Mouse (Mus musculus) olfactory bulb, adult 2 months (tissue): Measurements from ENCODE around the gene Prr3. TPM values are rescaled to one million over a fixed set of nuclear protein-coding genes. Genes with fewer than 3 reads are reported as not detected.

Experiments used
- H3K27ac ChIP-seq: fragments of 200-500 bp; 2 replicates; pipeline ENCODE4 v1.5.1; 2012; ENCODE audit warnings: low read depth, low read length; ENCODE audit not compliant: insufficient read depth
- H3K4me1 ChIP-seq: fragments of 200-500 bp; 2 replicates; pipeline ENCODE4 v1.6.1; 2012; ENCODE audit warnings: low read length; ENCODE audit not compliant: control insufficient read depth, insufficient read depth
- H3K4me3 ChIP-seq: fragments of 200-500 bp; 2 replicates; pipeline ENCODE4 v1.5.1; 2012; ENCODE audit warnings: mild to moderate bottlenecking, low read depth, low read length, moderate library complexity; ENCODE audit not compliant: insufficient read depth
- CTCF ChIP-seq: fragments of 200-500 bp; IDR thresholded peaks from 2 replicates; pipeline ENCODE4 v1.5.1; 2012; ENCODE audit warnings: low read depth, mild to moderate bottlenecking, low read length, moderate library complexity; ENCODE audit not compliant: insufficient read depth
- POLR2A ChIP-seq: fragments of 200-500 bp; IDR thresholded peaks from 2 replicates; pipeline ENCODE4 v1.6.1; 2012; ENCODE audit warnings: mild to moderate bottlenecking, low read depth, low read length, moderate library complexity; ENCODE audit not compliant: insufficient read depth
- WGBS: fragments of 180-500 bp; shearing (Covaris S2); methylation state at CpG from one replicate; pipeline ENCODE4 v1.1.7; 2018; 5-methylcytosine and 5-hydroxymethylcytosine counted together
- polyA plus RNA-seq: library from polyadenylated mRNA; stranded (reverse); fragments of >200 nt; gene quantifications from 2 replicates; pipeline ENCODE4 v1.2.4, GENCODE M21; 2012; ENCODE audit warnings: low replicate concordance; ENCODE audit not compliant: missing spikeins, insufficient read depth, insufficient read length

The Prr3 gene
- polyA plus RNA-seq, 1 experiment = not detected

- Histone ChIP-seq H3K4me1 (peaks cover 7% of the 10 kb centered on the region), H3K27ac (no peak overlapping the region; the same call in 1 of the 2 replicates), H3K4me3 (no peak overlapping the region)
- 88% methylated on average over 4 of the region's 4 CpGs for WGBS
- TF ChIP-seq POLR2A = no peak
- TF ChIP-seq CTCF = no peak
Measured at GRCm38 (mm10) chr17:35923281-35923680, 56.8 kb downstream of the Prr3 start.

- H3K27ac ChIP-seq = no peak overlapping the region
- no peak for TF ChIP-seq POLR2A
- peaks cover 7% of the 10 kb centered on the region for H3K4me1 ChIP-seq
- WGBS = 41% methylated on average over 3 of the region's 3 CpGs
- H3K4me3 ChIP-seq = no peak overlapping the region
Measured at GRCm38 (mm10) chr17:35922566-35922965, 57.5 kb downstream of the Prr3 start.

Other genes starting within 250 kb of the Prr3 start
- not detected in 2 replicates for gene Ier3, start 158.6 kb downstream of the Prr3 start, polyA plus RNA-seq
- not detected in 2 replicates for gene Flot1, start 157.0 kb downstream of the Prr3 start, polyA plus RNA-seq
- gene Tubb5, start 141.9 kb downstream of the Prr3 start, polyA plus RNA-seq = 228 and 580 TPM in 2 replicates
- gene Mdc1, start 138.7 kb downstream of the Prr3 start, polyA plus RNA-seq = 41.3 TPM in 1 of 2 replicates, not detected in the other
- not detected in 2 replicates for gene Nrm, start 118.9 kb downstream of the Prr3 start, polyA plus RNA-seq
- gene Ppp1r18, start 114.6 kb downstream of the Prr3 start, polyA plus RNA-seq = not detected in 2 replicates
- gene Dhx16, start 100.4 kb downstream of the Prr3 start, polyA plus RNA-seq = not detected in 2 replicates
- gene 2310061I04Rik, start 82.8 kb downstream of the Prr3 start, polyA plus RNA-seq = not detected in 2 replicates
- not detected in 2 replicates for gene Atat1, start 70.2 kb downstream of the Prr3 start, polyA plus RNA-seq
- gene Mrps18b, start 63.8 kb downstream of the Prr3 start, polyA plus RNA-seq = not detected in 2 replicates
- not detected in 2 replicates for gene Ppp1r10, start 63.8 kb downstream of the Prr3 start, polyA plus RNA-seq
- gene Abcf1, start 10.5 kb downstream of the Prr3 start, polyA plus RNA-seq = not detected in 2 replicates
- not detected in 2 replicates for gene Gnl1, start 385 bp downstream of the Prr3 start, polyA plus RNA-seq
- not detected in 2 replicates for gene H2-T24, start 40.3 kb upstream of the Prr3 start, polyA plus RNA-seq
- 151 TPM in 1 of 2 replicates, not detected in the other for gene H2-T23, start 52.6 kb upstream of the Prr3 start, polyA plus RNA-seq
- not detected in 2 replicates for gene H2-T22, start 62.5 kb upstream of the Prr3 start, polyA plus RNA-seq
- gene Gm6034, start 62.7 kb upstream of the Prr3 start, polyA plus RNA-seq = not detected in 2 replicates
- not detected in 2 replicates for gene Gm11127, start 78.1 kb upstream of the Prr3 start, polyA plus RNA-seq
- not detected in 2 replicates for gene Gm19684, start 141.4 kb upstream of the Prr3 start, polyA plus RNA-seq
- gene Gm7030, start 149.2 kb upstream of the Prr3 start, polyA plus RNA-seq = not detected in 2 replicates
- not detected in 2 replicates for gene Gm8909, start 188.3 kb upstream of the Prr3 start, polyA plus RNA-seq
- not detected in 2 replicates for gene H2-T3, start 210.1 kb upstream of the Prr3 start, polyA plus RNA-seq